Mouse (Mus musculus): ENCODE measurements around the gene Rbmx. TPM values are rescaled to one million over a fixed set of nuclear protein-coding genes. Genes with fewer than 3 reads are reported as not detected.

Gene Rbmx
- polyA plus RNA-seq, 1 experiment, result not detected

DNA sequence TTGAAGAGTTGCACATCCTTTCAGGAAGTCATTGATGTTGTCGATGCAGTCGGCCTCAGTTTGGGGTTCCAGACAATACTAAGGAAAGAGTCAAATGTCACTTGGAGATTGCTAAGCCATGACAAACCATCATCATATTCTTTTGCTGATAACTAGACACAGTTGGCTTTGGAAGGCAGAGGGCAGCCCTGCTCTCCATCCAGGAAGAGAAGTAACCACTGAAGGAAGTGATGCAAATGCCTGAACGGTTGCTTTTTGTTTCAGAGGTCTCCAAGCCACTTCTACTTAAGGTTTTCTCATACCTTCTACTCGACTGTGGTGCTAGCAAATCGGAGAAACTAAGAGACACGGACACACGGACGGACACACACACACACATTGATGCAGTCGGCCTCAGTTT lies 55.9 kb downstream of the Rbmx start:
- no peaks in the 10 kb centered on the region for H3K4me1 ChIP-seq (ENCODE audit: control insufficient read depth, insufficient read depth, low read length)
- H3K27ac ChIP-seq (ENCODE audit: insufficient read depth, low read depth, low read length), result no peak overlapping the region
- 86% methylated on average over 9 of the region's 9 CpGs for WGBS
- TF ChIP-seq CTCF (IDR thresholded peaks at IDR 0.05; ENCODE audit: insufficient read depth, low read depth, low read length) (no peak), POLR2A (IDR thresholded peaks at IDR 0.05; ENCODE audit: insufficient read depth, low read depth, low read length) (no peak)
- no peak overlapping the region for H3K4me3 ChIP-seq (ENCODE audit: insufficient read depth, low read depth, low read length)

DNA sequence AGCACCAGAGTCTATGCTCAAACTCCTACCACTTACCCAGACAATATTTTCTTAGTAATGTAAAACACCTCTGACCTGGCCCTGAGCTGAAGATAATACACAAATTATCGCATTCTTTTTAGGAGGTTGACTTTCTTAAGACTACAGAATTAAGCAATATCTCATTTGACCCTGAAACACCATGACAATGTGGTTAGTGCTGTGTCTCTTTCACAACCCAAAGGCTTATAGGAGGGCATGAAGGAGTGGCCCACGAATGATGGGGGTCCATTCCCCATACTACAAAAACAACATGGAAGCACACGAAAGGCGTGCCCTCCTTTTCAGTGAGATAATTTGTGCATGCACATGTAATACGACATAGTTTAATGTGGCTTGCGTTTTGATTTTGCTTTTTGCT lies 57.5 kb downstream of the Rbmx start:
- H3K4me3 ChIP-seq (ENCODE audit: insufficient read depth, low read depth, low read length), result no peak overlapping the region
- WGBS, result 91% methylated on average over 6 of the region's 6 CpGs
- TF ChIP-seq CTCF (IDR thresholded peaks at IDR 0.05; ENCODE audit: insufficient read depth, low read depth, low read length) (no peak), POLR2A (IDR thresholded peaks at IDR 0.05; ENCODE audit: insufficient read depth, low read depth, low read length) (no peak)
- H3K4me1 ChIP-seq (ENCODE audit: control insufficient read depth, insufficient read depth, low read length), result no peaks in the 10 kb centered on the region
- no peak overlapping the region for H3K27ac ChIP-seq (ENCODE audit: insufficient read depth, low read depth, low read length)

Other genes with a start within 250 kb of the Rbmx start
- gene Cd40lg, start 180.9 kb downstream of the Rbmx start, polyA plus RNA-seq (2012; ENCODE audit: insufficient read depth, insufficient read length, low replicate concordance, missing spikeins), result not detected in 2 replicates
- not detected in 2 replicates for gene Arhgef6, start 54.3 kb downstream of the Rbmx start, polyA plus RNA-seq (2012; ENCODE audit: insufficient read depth, insufficient read length, low replicate concordance, missing spikeins)
- not detected in 2 replicates for gene Gm364, start 16.1 kb upstream of the Rbmx start, polyA plus RNA-seq (2012; ENCODE audit: insufficient read depth, insufficient read length, low replicate concordance, missing spikeins)
- not detected in 2 replicates for gene Gpr101, start 110.7 kb upstream of the Rbmx start, polyA plus RNA-seq (2012; ENCODE audit: insufficient read depth, insufficient read length, low replicate concordance, missing spikeins)

All from olfactory bulb, adult 2 months (tissue).